Mouse (Mus musculus): ENCODE results near the gene Lrrc66. TPM values are rescaled to one million over a fixed set of nuclear protein-coding genes. Genes with fewer than 3 reads are reported as not detected.

The Lrrc66 gene
- polyA plus RNA-seq, 1 experiment from 2014 or later, result 0.19 TPM

DNA sequence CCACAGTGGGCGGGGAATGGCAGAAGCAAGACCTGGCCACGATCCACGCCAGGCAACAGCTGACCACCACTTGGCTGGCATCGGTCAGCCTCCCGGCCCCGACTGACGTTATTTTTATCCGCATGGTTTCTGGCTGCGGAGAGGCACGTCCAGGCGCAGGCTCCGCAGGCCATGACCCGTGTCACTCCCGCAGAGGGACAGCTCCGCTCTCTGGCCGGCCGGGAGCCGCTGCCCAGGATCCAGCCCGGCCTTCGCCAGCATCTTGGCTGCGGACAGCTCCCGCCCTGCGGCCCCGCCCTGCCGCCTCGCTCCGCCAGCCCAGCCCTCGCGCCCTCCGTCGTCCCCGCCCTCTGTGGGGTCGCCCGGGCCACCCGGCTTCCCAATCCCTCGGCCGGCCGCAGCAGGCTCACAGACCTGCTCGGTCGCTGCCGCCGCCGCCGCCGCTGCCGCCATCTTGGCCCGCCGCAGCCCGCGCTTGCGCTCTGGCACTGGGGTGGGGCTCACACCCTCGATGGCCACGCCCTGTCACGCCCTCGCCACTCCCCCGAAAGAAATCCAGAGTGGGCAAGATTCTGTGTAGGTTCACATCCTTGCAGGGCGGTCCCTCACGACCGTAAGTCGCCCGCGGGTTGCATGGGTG, 15.1 kb upstream of the Lrrc66 start, which contains the start of gene Sgcb:
TSS of gene Sgcb (minus strand) at position 530 of the 640 bp plus-strand sequence.
- 1% methylated on average over 59 of the region's 62 CpGs for WGBS (ENCODE audit: insufficient replicate concordance)
- H3K27me3 ChIP-seq (ENCODE audit: control insufficient read depth, insufficient read depth, low read depth, low read length), result peaks cover 61% of the 10 kb centered on the region

DNA sequence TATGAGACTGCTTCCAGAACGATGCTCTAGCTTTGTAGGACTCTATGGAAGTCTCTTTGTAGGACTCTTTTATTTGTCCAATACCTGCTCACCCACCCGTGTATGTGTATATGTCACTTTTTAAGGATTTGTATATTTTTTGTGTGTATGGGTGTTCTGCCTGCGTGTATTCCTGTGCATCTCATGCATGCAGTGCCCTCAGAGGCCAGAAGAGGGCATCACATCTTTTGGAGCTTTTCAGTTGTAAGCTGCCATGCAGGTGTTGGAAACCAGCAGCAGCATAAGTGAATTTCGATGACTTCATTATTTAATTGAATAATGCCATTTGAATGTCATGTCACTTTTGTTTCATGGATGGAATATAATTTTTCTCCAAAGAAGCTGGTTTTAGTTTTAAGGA, 9.8 kb upstream of the Lrrc66 start:
- H3K4me1 ChIP-seq (ENCODE audit: control insufficient read depth, low read depth, low read length), result no peaks in the 10 kb centered on the region
- H3K27ac ChIP-seq (ENCODE audit: low read length), result no peak overlapping the region
- no peak overlapping the region for H3K9ac ChIP-seq (ENCODE audit: low read depth, low read length)
- H3K27me3 ChIP-seq (ENCODE audit: control insufficient read depth, insufficient read depth, low read depth, low read length), result peaks cover 10% of the 10 kb centered on the region
- H3K9me3 ChIP-seq (replicated peaks; ENCODE audit: control insufficient read depth, low read length), result no peaks in the 10 kb centered on the region
- no peaks in the 10 kb centered on the region for H3K36me3 ChIP-seq (ENCODE audit: control insufficient read depth, insufficient read depth)
- no peak overlapping the region for H3K4me2 ChIP-seq (ENCODE audit: low read depth, low read length)
- 60% methylated on average over 4 of the region's 4 CpGs for WGBS (ENCODE audit: insufficient replicate concordance)
- no peak overlapping the region for H3K4me3 ChIP-seq (ENCODE audit: low read depth, low read length)
- no peak for ATAC-seq (ENCODE audit: low read depth)

More for the DNA sequence above, 15.1 kb upstream of the Lrrc66 start, which contains the start of gene Sgcb:
- Histone ChIP-seq H3K27ac (ENCODE audit: low read length) (no peak within 1 kb of the TSS), H3K9me3 (replicated peaks; ENCODE audit: control insufficient read depth, low read length) (no peaks in the 10 kb centered on the region), H3K36me3 (ENCODE audit: control insufficient read depth, insufficient read depth) (no peaks in the 10 kb centered on the region), H3K4me2 (ENCODE audit: low read depth, low read length) (peak within 1 kb of the TSS; percentile 82), H3K4me1 (ENCODE audit: control insufficient read depth, low read depth, low read length) (no peaks in the 10 kb centered on the region; the same call in 1 of the 2 replicates), H3K9ac (ENCODE audit: low read depth, low read length) (peak within 1 kb of the TSS; percentile 50), H3K4me3 (ENCODE audit: low read depth, low read length) (peak within 1 kb of the TSS; percentile 69)
- ATAC-seq (ENCODE audit: low read depth), result peak; percentile 75

DNA sequence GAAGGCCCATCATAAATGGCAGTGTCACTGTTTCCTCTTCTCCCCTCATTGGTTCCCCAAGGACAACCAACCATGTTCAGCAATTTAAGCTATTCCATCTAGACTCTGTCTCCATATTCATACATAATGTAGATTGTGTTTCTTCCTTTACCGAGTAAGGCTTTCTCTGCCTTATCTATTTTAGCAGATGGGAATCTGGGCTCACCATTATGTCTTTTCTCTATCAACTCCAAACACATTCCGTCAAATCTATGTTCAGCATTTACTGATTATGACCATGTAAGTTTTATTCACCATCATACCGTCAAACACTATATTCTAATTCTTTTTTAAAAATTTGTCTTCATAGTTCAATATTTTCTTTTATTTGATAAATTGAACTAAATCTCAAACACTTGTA, 8.7 kb upstream of the Lrrc66 start:
- H3K4me3 ChIP-seq (ENCODE audit: low read depth, low read length), result no peak overlapping the region
- H3K4me1 ChIP-seq (ENCODE audit: control insufficient read depth, low read depth, low read length), result no peaks in the 10 kb centered on the region
- H3K9me3 ChIP-seq (replicated peaks; ENCODE audit: control insufficient read depth, low read length), result no peaks in the 10 kb centered on the region
- 46% methylated on average over 3 of the region's 3 CpGs for WGBS (ENCODE audit: insufficient replicate concordance)
- H3K9ac ChIP-seq (ENCODE audit: low read depth, low read length), result no peak overlapping the region
- peaks cover under 1% of the 10 kb centered on the region for H3K27me3 ChIP-seq (ENCODE audit: control insufficient read depth, insufficient read depth, low read depth, low read length)
- H3K36me3 ChIP-seq (ENCODE audit: control insufficient read depth, insufficient read depth), result no peaks in the 10 kb centered on the region
- no peak for ATAC-seq (ENCODE audit: low read depth)
- H3K27ac ChIP-seq (ENCODE audit: low read length), result no peak overlapping the region
- H3K4me2 ChIP-seq (ENCODE audit: low read depth, low read length), result no peak overlapping the region

DNA sequence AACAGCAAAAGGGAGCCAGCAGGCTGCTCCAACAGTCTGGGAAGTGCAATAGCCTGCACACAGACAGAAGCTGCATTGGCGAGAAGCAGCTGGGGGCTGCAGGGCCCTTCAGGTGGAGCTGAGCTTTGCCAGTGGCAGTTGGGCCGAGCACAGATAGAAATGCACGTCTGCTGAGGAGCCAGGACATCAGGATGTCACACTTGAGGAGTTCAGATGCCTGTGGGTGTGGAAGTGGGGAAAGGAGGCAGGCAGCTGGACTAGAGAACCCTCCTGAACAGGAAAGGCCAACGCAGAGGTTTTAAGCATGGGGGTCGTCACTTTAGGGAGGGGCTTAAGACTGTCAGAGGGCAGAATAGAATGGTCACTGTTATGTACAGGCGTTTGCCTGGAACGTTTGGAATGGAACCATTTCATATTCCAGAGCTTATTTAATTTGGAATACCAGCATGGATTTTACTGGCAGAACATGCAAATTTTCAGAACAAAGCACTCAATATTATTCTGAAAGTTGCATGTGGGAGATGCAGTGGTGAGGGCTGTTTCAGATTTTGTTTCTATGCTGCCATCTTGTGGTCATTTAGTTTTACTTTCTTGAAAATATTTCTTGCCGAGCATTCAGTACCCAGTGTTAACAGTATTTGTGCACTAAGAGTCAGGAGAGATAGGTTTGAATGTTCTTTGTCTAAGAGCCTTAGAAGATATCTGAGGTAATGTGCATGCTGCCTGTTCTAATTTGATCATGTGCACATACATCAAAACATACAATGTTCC, 5.2 kb upstream of the Lrrc66 start:
- Histone ChIP-seq H3K4me3 (ENCODE audit: low read depth, low read length) (no peak overlapping the region), H3K27me3 (ENCODE audit: control insufficient read depth, insufficient read depth, low read depth, low read length) (no peaks in the 10 kb centered on the region), H3K9ac (ENCODE audit: low read depth, low read length) (no peak overlapping the region), H3K9me3 (replicated peaks; ENCODE audit: control insufficient read depth, low read length) (no peaks in the 10 kb centered on the region), H3K4me1 (ENCODE audit: control insufficient read depth, low read depth, low read length) (no peaks in the 10 kb centered on the region), H3K4me2 (ENCODE audit: low read depth, low read length) (no peak overlapping the region), H3K27ac (ENCODE audit: low read length) (no peak overlapping the region), H3K36me3 (ENCODE audit: control insufficient read depth, insufficient read depth) (no peaks in the 10 kb centered on the region)
- no peak for ATAC-seq (ENCODE audit: low read depth)
- WGBS (ENCODE audit: insufficient replicate concordance), result 43% methylated on average over 8 of the region's 8 CpGs

DNA sequence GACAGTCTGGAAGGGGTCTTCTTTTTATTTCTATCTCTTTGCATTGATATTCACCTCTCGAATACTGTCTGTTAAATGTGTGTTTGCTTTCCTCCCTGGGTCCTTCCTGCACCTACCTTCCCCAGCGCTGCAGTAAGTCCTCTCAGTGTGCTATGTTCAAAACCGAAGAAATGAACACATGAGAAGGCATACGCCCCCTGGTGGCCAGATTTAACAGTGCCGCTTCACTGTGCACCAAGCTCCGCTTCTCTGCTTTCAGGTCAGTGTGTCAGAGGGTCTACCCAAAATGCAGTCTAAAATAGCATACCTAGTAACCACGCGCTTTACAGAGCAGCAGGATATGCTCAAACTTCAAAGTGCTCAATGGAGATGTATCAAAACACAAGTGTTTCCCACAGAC, 815 bp upstream of the Lrrc66 start:
- Histone ChIP-seq H3K36me3 (ENCODE audit: control insufficient read depth, insufficient read depth) (no peaks in the 10 kb centered on the region), H3K9ac (ENCODE audit: low read depth, low read length) (no peak overlapping the region), H3K27ac (ENCODE audit: low read length) (no peak overlapping the region), H3K4me1 (ENCODE audit: control insufficient read depth, low read depth, low read length) (no peaks in the 10 kb centered on the region), H3K9me3 (replicated peaks; ENCODE audit: control insufficient read depth, low read length) (no peaks in the 10 kb centered on the region), H3K27me3 (ENCODE audit: control insufficient read depth, insufficient read depth, low read depth, low read length) (no peaks in the 10 kb centered on the region), H3K4me3 (ENCODE audit: low read depth, low read length) (no peak overlapping the region), H3K4me2 (ENCODE audit: low read depth, low read length) (no peak overlapping the region)
- no peak for ATAC-seq (ENCODE audit: low read depth)
- WGBS (ENCODE audit: insufficient replicate concordance), result 50% methylated on average over 8 of the region's 8 CpGs

DNA sequence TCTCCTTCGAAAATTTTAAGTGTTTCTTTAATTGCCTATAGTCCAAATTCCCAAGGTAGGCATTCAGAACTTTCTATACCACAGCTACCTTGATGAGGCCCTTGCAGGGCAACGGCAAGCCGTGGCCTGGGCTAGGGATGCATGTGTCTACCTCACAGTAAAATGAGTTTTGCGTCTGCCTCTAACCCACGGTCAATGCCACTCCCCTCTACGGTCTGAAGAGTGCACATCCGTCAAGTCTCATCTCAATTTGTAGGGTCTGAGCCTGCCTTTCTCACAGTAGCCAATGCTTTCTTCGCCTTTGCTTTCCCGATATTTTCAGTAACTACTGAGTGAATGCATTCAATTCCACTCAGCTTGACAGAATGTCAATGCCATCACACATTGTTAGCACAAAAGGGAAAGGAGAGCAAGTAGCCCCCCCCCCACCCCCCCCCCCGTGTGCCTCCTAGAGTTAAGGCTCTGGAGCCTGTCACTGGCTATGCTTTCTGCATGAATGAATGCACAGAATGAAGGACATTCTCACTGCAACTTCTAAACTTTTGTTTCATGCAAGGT, 1.2 kb downstream of the Lrrc66 start:
- ATAC-seq (ENCODE audit: low read depth), result no peak
- no peaks in the 10 kb centered on the region for H3K4me1 ChIP-seq (ENCODE audit: control insufficient read depth, low read depth, low read length)
- 49% methylated on average over 10 of the region's 10 CpGs for WGBS (ENCODE audit: insufficient replicate concordance)
- no peak overlapping the region for H3K4me2 ChIP-seq (ENCODE audit: low read depth, low read length)
- H3K27ac ChIP-seq (ENCODE audit: low read length), result no peak overlapping the region
- no peaks in the 10 kb centered on the region for H3K9me3 ChIP-seq (replicated peaks; ENCODE audit: control insufficient read depth, low read length)
- no peaks in the 10 kb centered on the region for H3K36me3 ChIP-seq (ENCODE audit: control insufficient read depth, insufficient read depth)
- H3K9ac ChIP-seq (ENCODE audit: low read depth, low read length), result no peak overlapping the region
- no peak overlapping the region for H3K4me3 ChIP-seq (ENCODE audit: low read depth, low read length)
- no peaks in the 10 kb centered on the region for H3K27me3 ChIP-seq (ENCODE audit: control insufficient read depth, insufficient read depth, low read depth, low read length)

DNA sequence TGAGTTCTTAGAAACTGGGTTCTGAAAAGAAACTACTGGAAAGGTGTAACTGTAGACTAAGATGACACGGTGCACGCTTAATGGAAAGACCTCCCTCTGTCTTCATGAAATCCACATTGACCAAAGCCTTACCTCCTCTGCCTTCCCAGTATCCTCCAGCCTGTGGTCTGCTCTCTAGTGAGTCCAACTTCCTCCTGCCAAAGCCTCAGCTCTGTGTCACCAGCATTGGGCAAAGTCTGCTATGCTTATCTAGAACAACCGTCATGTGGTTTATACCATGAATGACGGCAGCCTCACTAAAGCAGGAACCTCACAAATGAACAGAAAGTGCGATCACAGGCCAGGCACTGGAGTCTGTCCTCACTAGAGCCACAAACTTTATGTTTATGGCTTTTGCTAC, 2.2 kb downstream of the Lrrc66 start:
- H3K4me1 ChIP-seq (ENCODE audit: control insufficient read depth, low read depth, low read length), result no peaks in the 10 kb centered on the region
- H3K9me3 ChIP-seq (replicated peaks; ENCODE audit: control insufficient read depth, low read length), result no peaks in the 10 kb centered on the region
- H3K9ac ChIP-seq (ENCODE audit: low read depth, low read length), result no peak overlapping the region
- H3K27me3 ChIP-seq (ENCODE audit: control insufficient read depth, insufficient read depth, low read depth, low read length), result no peaks in the 10 kb centered on the region
- H3K27ac ChIP-seq (ENCODE audit: low read length), result no peak overlapping the region
- ATAC-seq (ENCODE audit: low read depth), result peak; percentile 51; the same call in 1 of the 2 replicates
- no peaks in the 10 kb centered on the region for H3K36me3 ChIP-seq (ENCODE audit: control insufficient read depth, insufficient read depth)
- no peak overlapping the region for H3K4me3 ChIP-seq (ENCODE audit: low read depth, low read length)
- no peak overlapping the region for H3K4me2 ChIP-seq (ENCODE audit: low read depth, low read length)
- WGBS (ENCODE audit: insufficient replicate concordance), result 8% methylated on average over 5 of the region's 5 CpGs

DNA sequence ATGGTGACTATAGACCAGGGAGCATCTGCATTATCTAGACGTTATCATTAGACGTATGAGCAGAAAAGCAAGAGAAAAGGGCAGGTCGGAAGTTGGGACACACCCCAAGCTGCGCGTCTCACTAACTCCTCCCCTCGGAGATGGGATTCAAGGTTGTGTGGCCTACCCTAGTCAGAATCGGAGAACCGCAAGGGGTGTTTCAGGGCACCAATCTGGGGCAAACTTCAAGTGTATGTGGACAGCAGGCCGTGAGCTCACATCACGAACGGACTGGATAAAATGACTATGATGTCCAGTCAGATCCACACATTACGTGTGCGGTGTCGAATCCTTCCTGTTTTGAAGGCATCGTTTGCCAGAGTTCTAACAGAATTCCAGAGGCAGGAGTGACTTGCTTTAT, 4.3 kb downstream of the Lrrc66 start:
- 72% methylated on average over 15 of the region's 15 CpGs for WGBS (ENCODE audit: insufficient replicate concordance)

DNA sequence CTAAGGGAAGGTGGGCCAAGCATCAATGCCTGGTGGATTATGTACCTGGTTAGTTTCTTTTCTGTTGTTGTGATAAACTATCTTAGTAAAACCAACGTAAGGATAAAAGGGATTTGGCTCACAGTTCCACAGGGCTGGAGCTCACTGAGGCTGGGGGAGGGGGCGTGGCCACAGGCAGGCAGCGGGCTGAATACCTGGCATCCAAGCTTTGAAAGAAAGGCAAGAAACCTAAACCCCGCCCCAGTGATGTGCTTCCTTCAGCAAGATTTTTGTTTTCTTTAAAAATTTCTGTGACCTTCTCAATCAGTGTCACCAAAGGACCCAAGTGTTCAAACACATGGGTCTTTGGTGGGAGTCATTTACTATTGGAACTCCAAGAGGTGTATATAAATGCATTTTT, 4.8 kb downstream of the Lrrc66 start:
- no peaks in the 10 kb centered on the region for H3K36me3 ChIP-seq (ENCODE audit: control insufficient read depth, insufficient read depth)
- H3K27me3 ChIP-seq (ENCODE audit: control insufficient read depth, insufficient read depth, low read depth, low read length), result no peaks in the 10 kb centered on the region
- no peak overlapping the region for H3K9ac ChIP-seq (ENCODE audit: low read depth, low read length)
- H3K9me3 ChIP-seq (replicated peaks; ENCODE audit: control insufficient read depth, low read length), result no peaks in the 10 kb centered on the region
- no peak overlapping the region for H3K4me2 ChIP-seq (ENCODE audit: low read depth, low read length)
- ATAC-seq (ENCODE audit: low read depth), result no peak
- H3K27ac ChIP-seq (ENCODE audit: low read length), result no peak overlapping the region
- WGBS (ENCODE audit: insufficient replicate concordance), result 66% methylated on average over 4 of the region's 4 CpGs
- no peak overlapping the region for H3K4me3 ChIP-seq (ENCODE audit: low read depth, low read length)
- no peaks in the 10 kb centered on the region for H3K4me1 ChIP-seq (ENCODE audit: control insufficient read depth, low read depth, low read length)

More for the DNA sequence above, 4.3 kb downstream of the Lrrc66 start:
- Histone ChIP-seq H3K4me2 (ENCODE audit: low read depth, low read length) (no peak overlapping the region), H3K27me3 (ENCODE audit: control insufficient read depth, insufficient read depth, low read depth, low read length) (no peaks in the 10 kb centered on the region), H3K9me3 (replicated peaks; ENCODE audit: control insufficient read depth, low read length) (no peaks in the 10 kb centered on the region), H3K9ac (ENCODE audit: low read depth, low read length) (no peak overlapping the region), H3K36me3 (ENCODE audit: control insufficient read depth, insufficient read depth) (no peaks in the 10 kb centered on the region), H3K4me3 (ENCODE audit: low read depth, low read length) (no peak overlapping the region), H3K27ac (ENCODE audit: low read length) (no peak overlapping the region), H3K4me1 (ENCODE audit: control insufficient read depth, low read depth, low read length) (no peaks in the 10 kb centered on the region)
- ATAC-seq (ENCODE audit: low read depth), result no peak

All from liver, embryonic 16.5 days (tissue).